Mouse (Mus musculus): ENCODE data around the gene Rad9b. TPM values are rescaled to one million over a fixed set of nuclear protein-coding genes. Genes with fewer than 3 reads are reported as not detected.

Gene Rad9b
- polyA plus RNA-seq, 1 experiment from 2014 or later = 6.4 TPM

DNA sequence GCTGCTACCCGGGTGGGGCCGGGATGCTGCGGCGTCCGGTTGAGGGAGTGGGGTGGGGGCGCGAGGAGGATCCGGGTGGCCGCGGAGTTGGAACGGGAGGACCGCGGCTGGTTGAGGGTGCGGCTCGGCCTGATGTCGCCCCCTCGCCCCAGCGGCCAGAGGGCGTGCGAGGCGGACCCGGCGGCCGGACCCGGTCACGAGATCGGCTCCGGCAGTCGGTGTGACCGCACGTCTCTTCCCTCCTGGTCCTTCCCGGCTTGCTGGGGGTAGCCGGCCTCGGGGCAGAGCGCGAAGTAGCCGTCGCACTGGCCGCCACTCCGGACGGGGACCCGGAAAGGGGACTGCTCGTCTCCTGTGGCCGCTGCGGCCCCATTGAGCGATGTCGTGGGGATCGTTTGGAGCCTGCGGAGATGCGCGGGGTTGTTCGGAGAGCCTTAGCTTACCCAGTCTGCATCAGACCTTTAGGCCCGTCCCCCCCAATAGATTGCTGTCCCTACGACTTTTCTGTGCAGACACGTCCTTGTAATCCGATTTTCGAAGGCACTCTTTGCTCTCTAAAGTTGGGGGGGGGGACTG lies 547 bp upstream of the Rad9b start:
- peak; percentile 77 for ATAC-seq (ENCODE audit: insufficient number of reproducible peaks, insufficient read depth, low FRiP score, low read depth)
- peak overlapping the region; percentile 80 for H3K4me2 ChIP-seq (ENCODE audit: low read length)
- H3K4me3 ChIP-seq (ENCODE audit: control insufficient read depth in 1 of 2, insufficient read depth in 1 of 2, low read depth in 1 of 2, low read length in 2 of 2) = peak overlapping the region; percentile 71 to 92
- no peaks in the 10 kb centered on the region for H3K9me3 ChIP-seq (ENCODE audit: control insufficient read depth, low read length)
- H3K27me3 ChIP-seq (ENCODE audit: control insufficient read depth, insufficient read depth, low read length) = no peaks in the 10 kb centered on the region
- WGBS = under 1% methylated on average over 54 of the region's 57 CpGs
- peak overlapping the region; percentile 93 for H3K9ac ChIP-seq (ENCODE audit: low read length)
- H3K4me1 ChIP-seq (ENCODE audit: control insufficient read depth in 2 of 2, insufficient read depth in 2 of 2, low read length in 2 of 2) = peaks cover 3 to 10% of the 10 kb centered on the region in 2 experiments; a peak in 3 of 4 replicates
- peak overlapping the region; percentile 9 to 85 for H3K27ac ChIP-seq (replicated peaks in 1 of 2; ENCODE audit: control insufficient read depth in 1 of 2, insufficient read depth in 1 of 2, low read depth in 2 of 2, low read length in 2 of 2)
- H3K36me3 ChIP-seq (ENCODE audit: control insufficient read depth, insufficient read depth, low read length) = peaks cover 18% of the 10 kb centered on the region

DNA sequence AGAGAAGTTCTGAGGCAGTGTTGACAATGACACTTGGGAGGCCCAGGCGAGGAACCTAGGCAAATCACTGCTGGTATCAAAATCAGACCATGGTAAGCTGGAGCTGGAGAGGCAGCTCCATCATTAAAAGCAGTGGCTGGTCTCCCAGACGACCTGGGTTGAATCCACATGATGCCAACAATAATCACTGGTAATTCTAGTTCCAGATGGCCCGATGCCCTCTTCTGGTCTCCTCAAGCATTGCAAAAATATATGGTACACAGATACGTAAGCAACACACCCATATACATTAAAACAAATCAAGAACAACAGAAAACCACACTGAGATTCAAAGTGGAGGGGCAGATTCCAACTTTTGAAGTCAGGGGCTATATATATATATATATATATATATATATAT lies 8.3 kb downstream of the Rad9b start:
- no peak overlapping the region for H3K27ac ChIP-seq (replicated peaks in 1 of 2; ENCODE audit: control insufficient read depth in 1 of 2, insufficient read depth in 1 of 2, low read depth in 2 of 2, low read length in 2 of 2)
- no peak overlapping the region for H3K4me3 ChIP-seq (ENCODE audit: control insufficient read depth in 1 of 2, insufficient read depth in 1 of 2, low read depth in 1 of 2, low read length in 2 of 2)
- no peaks in the 10 kb centered on the region for H3K9me3 ChIP-seq (ENCODE audit: control insufficient read depth, low read length)
- no peak overlapping the region for H3K9ac ChIP-seq (ENCODE audit: low read length)
- H3K4me1 ChIP-seq (ENCODE audit: control insufficient read depth in 2 of 2, insufficient read depth in 2 of 2, low read length in 2 of 2) = peaks cover 0 to 4% of the 10 kb centered on the region in 2 experiments; a peak in 2 of 4 replicates
- H3K27me3 ChIP-seq (ENCODE audit: control insufficient read depth, insufficient read depth, low read length) = no peaks in the 10 kb centered on the region
- H3K36me3 ChIP-seq (ENCODE audit: control insufficient read depth, insufficient read depth, low read length) = no peaks in the 10 kb centered on the region
- WGBS = 77% methylated on average over 4 of the region's 4 CpGs
- H3K4me2 ChIP-seq (ENCODE audit: low read length) = no peak overlapping the region
- no peak for ATAC-seq (ENCODE audit: insufficient number of reproducible peaks, insufficient read depth, low FRiP score, low read depth)

DNA sequence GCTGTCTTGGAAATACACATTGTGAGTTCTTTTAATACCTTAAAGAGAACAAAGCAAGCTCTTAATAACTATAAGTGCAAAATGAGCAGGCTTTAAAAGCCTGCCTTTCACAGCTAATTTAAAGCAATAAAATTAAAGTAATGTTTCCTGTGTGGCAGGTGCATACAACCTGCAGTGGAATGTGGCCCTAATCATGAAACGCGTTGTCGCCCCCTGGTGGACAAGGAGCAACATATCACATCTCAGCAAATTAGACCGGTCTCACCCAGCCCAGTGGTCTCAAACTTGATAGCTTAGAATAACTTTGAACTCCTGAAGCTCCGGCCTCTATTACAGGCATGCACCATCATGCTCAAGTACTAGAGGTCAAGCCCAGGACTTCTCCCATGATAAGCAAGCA lies 9.8 kb downstream of the Rad9b start:
- Histone ChIP-seq H3K27ac (replicated peaks in 1 of 2; ENCODE audit: control insufficient read depth in 1 of 2, insufficient read depth in 1 of 2, low read depth in 2 of 2, low read length in 2 of 2) (no peak overlapping the region), H3K4me2 (ENCODE audit: low read length) (no peak overlapping the region), H3K36me3 (ENCODE audit: control insufficient read depth, insufficient read depth, low read length) (no peaks in the 10 kb centered on the region), H3K9me3 (ENCODE audit: control insufficient read depth, low read length) (no peaks in the 10 kb centered on the region), H3K27me3 (ENCODE audit: control insufficient read depth, insufficient read depth, low read length) (no peaks in the 10 kb centered on the region), H3K4me1 (ENCODE audit: control insufficient read depth in 2 of 2, insufficient read depth in 2 of 2, low read length in 2 of 2) (peaks cover 0 to 4% of the 10 kb centered on the region in 2 experiments; a peak in 1 of 4 replicates), H3K9ac (ENCODE audit: low read length) (no peak overlapping the region), H3K4me3 (ENCODE audit: control insufficient read depth in 1 of 2, insufficient read depth in 1 of 2, low read depth in 1 of 2, low read length in 2 of 2) (no peak overlapping the region)
- WGBS = 6% methylated on average over 5 of the region's 5 CpGs
- no peak for ATAC-seq (ENCODE audit: insufficient number of reproducible peaks, insufficient read depth, low FRiP score, low read depth)

DNA sequence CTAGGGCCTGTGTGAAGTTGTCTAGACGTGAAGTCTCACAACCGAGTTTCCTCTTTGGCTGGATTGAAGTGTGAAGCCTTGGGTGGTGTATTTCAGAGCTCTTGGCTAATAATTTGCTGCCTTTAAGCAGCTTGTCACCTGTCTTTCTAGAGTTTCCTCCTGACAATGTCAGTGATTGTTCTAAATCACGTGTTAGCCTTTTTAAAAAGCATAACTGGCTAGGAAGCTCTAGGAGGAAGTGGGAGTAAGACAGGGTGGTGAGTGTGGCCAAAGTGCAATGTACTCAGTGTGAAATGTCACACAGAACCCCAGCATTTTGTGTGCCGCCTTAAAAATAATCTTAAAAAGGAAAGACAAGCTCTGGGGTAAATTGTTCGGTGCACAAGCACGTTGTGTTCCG lies 10.3 kb downstream of the Rad9b start:
- no peaks in the 10 kb centered on the region for H3K36me3 ChIP-seq (ENCODE audit: control insufficient read depth, insufficient read depth, low read length)
- ATAC-seq (ENCODE audit: insufficient number of reproducible peaks, insufficient read depth, low FRiP score, low read depth) = no peak
- H3K9ac ChIP-seq (ENCODE audit: low read length) = no peak overlapping the region
- H3K9me3 ChIP-seq (ENCODE audit: control insufficient read depth, low read length) = no peaks in the 10 kb centered on the region
- no peaks in the 10 kb centered on the region for H3K27me3 ChIP-seq (ENCODE audit: control insufficient read depth, insufficient read depth, low read length)
- 50% methylated on average over 7 of the region's 7 CpGs for WGBS
- peaks cover 0 to 4% of the 10 kb centered on the region in 2 experiments; a peak in 1 of 4 replicates for H3K4me1 ChIP-seq (ENCODE audit: control insufficient read depth in 2 of 2, insufficient read depth in 2 of 2, low read length in 2 of 2)
- H3K4me3 ChIP-seq (ENCODE audit: control insufficient read depth in 1 of 2, insufficient read depth in 1 of 2, low read depth in 1 of 2, low read length in 2 of 2) = no peak overlapping the region
- H3K27ac ChIP-seq (replicated peaks in 1 of 2; ENCODE audit: control insufficient read depth in 1 of 2, insufficient read depth in 1 of 2, low read depth in 2 of 2, low read length in 2 of 2) = no peak overlapping the region
- H3K4me2 ChIP-seq (ENCODE audit: low read length) = no peak overlapping the region

DNA sequence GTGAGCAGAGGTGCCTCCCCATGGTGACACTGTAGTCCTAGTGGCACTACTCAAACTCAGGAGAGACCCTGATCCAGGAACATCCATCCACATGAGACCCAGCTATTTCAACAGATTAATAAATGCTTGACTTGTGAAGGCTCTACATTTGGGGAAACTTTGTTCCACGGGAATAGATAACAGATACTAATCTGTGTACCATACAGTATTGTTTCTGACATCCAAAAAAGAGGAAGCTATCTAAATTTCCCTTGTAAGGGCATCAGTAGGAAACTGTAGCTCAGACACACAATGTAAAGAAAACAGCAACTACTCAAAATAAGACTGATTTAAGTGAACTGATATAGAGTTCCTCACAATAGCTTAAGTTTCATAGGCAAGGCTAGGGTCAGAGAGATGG lies 11.2 kb downstream of the Rad9b start:
- Histone ChIP-seq H3K36me3 (ENCODE audit: control insufficient read depth, insufficient read depth, low read length) (no peaks in the 10 kb centered on the region), H3K9me3 (ENCODE audit: control insufficient read depth, low read length) (no peaks in the 10 kb centered on the region), H3K4me3 (ENCODE audit: control insufficient read depth in 1 of 2, insufficient read depth in 1 of 2, low read depth in 1 of 2, low read length in 2 of 2) (no peak overlapping the region), H3K4me2 (ENCODE audit: low read length) (no peak overlapping the region), H3K27ac (replicated peaks in 1 of 2; ENCODE audit: control insufficient read depth in 1 of 2, insufficient read depth in 1 of 2, low read depth in 2 of 2, low read length in 2 of 2) (no peak overlapping the region), H3K4me1 (ENCODE audit: control insufficient read depth in 2 of 2, insufficient read depth in 2 of 2, low read length in 2 of 2) (peaks cover 0 to 4% of the 10 kb centered on the region in 2 experiments; a peak in 1 of 4 replicates), H3K9ac (ENCODE audit: low read length) (no peak overlapping the region), H3K27me3 (ENCODE audit: control insufficient read depth, insufficient read depth, low read length) (no peaks in the 10 kb centered on the region)
- ATAC-seq (ENCODE audit: insufficient number of reproducible peaks, insufficient read depth, low FRiP score, low read depth) = no peak
- WGBS = 66% methylated on average over 1 of the region's 1 CpGs

DNA sequence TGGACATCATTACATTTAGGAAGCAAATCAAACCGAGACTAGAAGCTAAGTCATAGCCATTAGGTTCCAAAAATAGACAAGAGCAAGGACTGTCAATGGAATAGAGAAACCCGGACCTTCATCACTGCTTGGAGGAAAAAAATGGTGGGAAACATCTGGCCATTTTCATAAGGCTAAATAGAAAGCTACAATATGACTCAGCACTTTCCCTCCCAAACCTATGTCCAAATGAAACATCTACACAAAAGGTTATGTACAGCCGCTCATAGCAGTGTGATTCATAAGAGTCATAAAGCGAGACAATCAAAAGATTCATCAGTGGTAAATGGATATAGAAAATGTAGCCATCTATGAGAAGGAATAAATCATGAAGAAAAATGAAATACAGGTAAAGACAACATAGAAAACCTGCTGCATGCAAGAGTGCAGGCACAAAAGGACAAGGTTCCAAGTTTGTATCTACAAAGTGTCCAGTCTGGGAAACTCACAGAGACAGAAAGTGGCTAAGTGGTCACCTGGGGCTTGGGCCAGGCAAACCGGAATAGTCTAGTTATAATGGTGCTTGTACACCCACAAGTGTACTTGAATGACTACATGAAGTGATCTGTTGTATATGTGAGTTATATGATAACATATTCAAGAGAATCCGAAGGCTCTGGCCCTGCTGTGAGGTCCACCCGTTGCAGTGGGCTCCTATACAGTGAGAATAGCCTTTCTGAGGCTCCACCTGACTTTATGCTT lies 17.3 kb downstream of the Rad9b start:
- H3K4me2 ChIP-seq (ENCODE audit: low read length) = no peak overlapping the region
- no peaks in the 10 kb centered on the region for H3K9me3 ChIP-seq (ENCODE audit: control insufficient read depth, low read length)
- no peaks in the 10 kb centered on the region for H3K27me3 ChIP-seq (ENCODE audit: control insufficient read depth, insufficient read depth, low read length)
- H3K36me3 ChIP-seq (ENCODE audit: control insufficient read depth, insufficient read depth, low read length) = no peaks in the 10 kb centered on the region
- no peak overlapping the region for H3K9ac ChIP-seq (ENCODE audit: low read length)
- no peaks in the 10 kb centered on the region for H3K4me1 ChIP-seq (ENCODE audit: control insufficient read depth in 2 of 2, insufficient read depth in 2 of 2, low read length in 2 of 2)
- ATAC-seq (ENCODE audit: insufficient number of reproducible peaks, insufficient read depth, low FRiP score, low read depth) = no peak
- H3K4me3 ChIP-seq (ENCODE audit: control insufficient read depth in 1 of 2, insufficient read depth in 1 of 2, low read depth in 1 of 2, low read length in 2 of 2) = no peak overlapping the region
- no peak overlapping the region for H3K27ac ChIP-seq (replicated peaks in 1 of 2; ENCODE audit: control insufficient read depth in 1 of 2, insufficient read depth in 1 of 2, low read depth in 2 of 2, low read length in 2 of 2)
- WGBS = 80% methylated on average over 7 of the region's 7 CpGs

DNA sequence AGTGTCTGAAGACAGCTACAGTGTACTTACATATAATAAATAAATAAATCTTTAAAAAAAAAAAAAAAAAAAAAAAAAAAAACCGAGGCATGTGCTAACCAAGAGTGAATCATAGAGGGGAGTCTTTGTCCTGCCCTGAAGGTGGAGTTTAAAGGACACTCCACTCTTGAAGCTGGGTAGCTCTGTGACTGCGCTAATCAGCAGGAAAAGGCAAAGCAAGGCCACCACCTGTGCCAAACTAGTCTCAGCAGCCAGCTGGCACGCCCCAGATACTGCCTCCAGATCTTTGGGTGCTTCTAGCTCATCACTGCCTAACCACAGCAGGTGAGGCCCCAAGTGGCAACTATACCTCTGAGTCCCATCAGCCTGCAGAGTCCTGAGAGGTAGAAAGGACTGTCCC lies 19.4 kb downstream of the Rad9b start:
- Histone ChIP-seq H3K27me3 (ENCODE audit: control insufficient read depth, insufficient read depth, low read length) (no peaks in the 10 kb centered on the region), H3K9me3 (ENCODE audit: control insufficient read depth, low read length) (no peaks in the 10 kb centered on the region), H3K27ac (replicated peaks in 1 of 2; ENCODE audit: control insufficient read depth in 1 of 2, insufficient read depth in 1 of 2, low read depth in 2 of 2, low read length in 2 of 2) (no peak overlapping the region), H3K4me2 (ENCODE audit: low read length) (no peak overlapping the region), H3K4me1 (ENCODE audit: control insufficient read depth in 2 of 2, insufficient read depth in 2 of 2, low read length in 2 of 2) (no peaks in the 10 kb centered on the region), H3K9ac (ENCODE audit: low read length) (no peak overlapping the region), H3K4me3 (ENCODE audit: control insufficient read depth in 1 of 2, insufficient read depth in 1 of 2, low read depth in 1 of 2, low read length in 2 of 2) (no peak overlapping the region), H3K36me3 (ENCODE audit: control insufficient read depth, insufficient read depth, low read length) (no peaks in the 10 kb centered on the region)
- no peak for ATAC-seq (ENCODE audit: insufficient number of reproducible peaks, insufficient read depth, low FRiP score, low read depth)
- WGBS = 68% methylated on average over 3 of the region's 3 CpGs

Data from heart, embryonic 14.5 days (tissue).